Mouse (Mus musculus) intestine, embryonic 16.5 days (tissue): ENCODE measurements around the gene Tob1. TPM values are rescaled to one million over a fixed set of nuclear protein-coding genes. Genes with fewer than 3 reads are reported as not detected.

ENCODE experiments used
- ATAC-seq: fragments of 200-750 bp; cut with Nextera tagmentation; 2 replicates; pipeline ENCODE4 v1.8.0; 2017; ENCODE audit warnings: moderate TSS enrichment, moderate library complexity
- H3K27ac ChIP-seq: fragments of 300-500 bp; sonication (generic); 2 replicates; pipeline ENCODE4 v1.5.1; 2014; ENCODE audit warnings: mild to moderate bottlenecking, low read length
- H3K27me3 ChIP-seq: fragments of 300-500 bp; sonication (generic); replicated peaks from 2 replicates; pipeline ENCODE4 v1.6.1; 2014; ENCODE audit warnings: low read length, control low read depth, mixed read lengths; ENCODE audit not compliant: control insufficient read depth, insufficient read depth
- H3K36me3 ChIP-seq: fragments of 300-500 bp; sonication (generic); 2 replicates; pipeline ENCODE4 v1.6.1; 2014; ENCODE audit warnings: low read length, control low read depth; ENCODE audit not compliant: control insufficient read depth, insufficient read depth
- H3K4me1 ChIP-seq: fragments of 300-500 bp; sonication (generic); 2 replicates; pipeline ENCODE4 v1.6.1; 2014; ENCODE audit warnings: low read length, control low read depth, mixed read lengths; ENCODE audit not compliant: control insufficient read depth, insufficient read depth
- H3K4me2 ChIP-seq: fragments of 300-500 bp; sonication (generic); 2 replicates; pipeline ENCODE4 v1.6.1; 2014; ENCODE audit warnings: low read depth, low read length, control low read depth
- H3K4me3 ChIP-seq: fragments of 300-500 bp; sonication (generic); 2 replicates; pipeline ENCODE4 v1.5.1; 2014; ENCODE audit warnings: mild to moderate bottlenecking, low read length
- H3K9ac ChIP-seq: fragments of 300-500 bp; sonication (generic); 2 replicates; pipeline ENCODE4 v1.6.1; 2014; ENCODE audit warnings: low read depth, low read length
- H3K9me3 ChIP-seq: fragments of 300-500 bp; sonication (generic); 2 replicates; pipeline ENCODE4 v1.6.1; 2016; ENCODE audit warnings: low read length, control low read depth; ENCODE audit not compliant: control insufficient read depth
- WGBS: fragments of 180-500 bp; shearing (Covaris S2); extraction: QIAGEN DNeasy Blood & Tissue Kit; methylation state at CpG from one replicate; pipeline ENCODE4 v1.1.7; 2014; 5-methylcytosine and 5-hydroxymethylcytosine counted together
- polyA plus RNA-seq: library from polyadenylated mRNA; unstranded; fragments of >200 nt; fragmentation: Nextera tagmentation; extraction: Ambion mirVana; gene quantifications from 2 replicates; pipeline ENCODE4 v1.2.1, GENCODE M21; 2015

Gene Tob1
- polyA plus RNA-seq, 1 experiment from 2014 or later: 39.8 TPM

- Histone ChIP-seq H3K9ac (peak overlapping the region; percentile 37; the same call in 1 of the 2 replicates), H3K27me3 (no peaks in the 10 kb centered on the region), H3K4me1 (peaks cover 10% of the 10 kb centered on the region; the same call in 1 of the 2 replicates), H3K9me3 (no peaks in the 10 kb centered on the region), H3K36me3 (no peaks in the 10 kb centered on the region), H3K4me3 (no peak overlapping the region), H3K27ac (no peak overlapping the region), H3K4me2 (no peak overlapping the region)
- 65% methylated on average over 19 of the region's 19 CpGs for WGBS
- no peak for ATAC-seq
Measured at GRCm38 (mm10) chr11:94231821-94232552, 20.7 kb downstream of the Tob1 start.

GRCm38 (mm10) chr11:94233405-94233804 is 22.2 kb downstream of the Tob1 start:
- Histone ChIP-seq H3K27me3 (no peaks in the 10 kb centered on the region), H3K4me1 (peaks cover 7% of the 10 kb centered on the region; the same call in 1 of the 2 replicates), H3K36me3 (no peaks in the 10 kb centered on the region), H3K4me2 (no peak overlapping the region), H3K9ac (no peak overlapping the region), H3K27ac (no peak overlapping the region), H3K4me3 (no peak overlapping the region), H3K9me3 (no peaks in the 10 kb centered on the region)
- no peak for ATAC-seq
- WGBS: 68% methylated on average over 6 of the region's 6 CpGs

GRCm38 (mm10) chr11:94234380-94234779 is 23.1 kb downstream of the Tob1 start:
- no peak overlapping the region for H3K4me2 ChIP-seq
- 86% methylated on average over 12 of the region's 12 CpGs for WGBS
- no peak overlapping the region for H3K27ac ChIP-seq
- H3K36me3 ChIP-seq: no peaks in the 10 kb centered on the region
- H3K9ac ChIP-seq: no peak overlapping the region
- no peak overlapping the region for H3K4me3 ChIP-seq
- no peaks in the 10 kb centered on the region for H3K9me3 ChIP-seq
- no peaks in the 10 kb centered on the region for H3K27me3 ChIP-seq
- ATAC-seq: no peak
- H3K4me1 ChIP-seq: peaks cover 6% of the 10 kb centered on the region; the same call in 1 of the 2 replicates

GRCm38 (mm10) chr11:94234857-94235256 is 23.6 kb downstream of the Tob1 start:
- no peak overlapping the region for H3K9ac ChIP-seq
- H3K27me3 ChIP-seq: no peaks in the 10 kb centered on the region
- H3K4me3 ChIP-seq: no peak overlapping the region
- no peaks in the 10 kb centered on the region for H3K9me3 ChIP-seq
- no peak overlapping the region for H3K27ac ChIP-seq
- no peak for ATAC-seq
- H3K36me3 ChIP-seq: no peaks in the 10 kb centered on the region
- H3K4me1 ChIP-seq: peaks cover 7% of the 10 kb centered on the region
- no peak overlapping the region for H3K4me2 ChIP-seq
- WGBS: 86% methylated on average over 8 of the region's 8 CpGs

- 22% methylated on average over 3 of the region's 3 CpGs for WGBS
- H3K9me3 ChIP-seq: no peaks in the 10 kb centered on the region
- H3K27ac ChIP-seq: no peak overlapping the region
- H3K4me2 ChIP-seq: no peak overlapping the region
- H3K27me3 ChIP-seq: no peaks in the 10 kb centered on the region
- H3K4me1 ChIP-seq: peaks cover 8% of the 10 kb centered on the region; the same call in 1 of the 2 replicates
- H3K4me3 ChIP-seq: no peak overlapping the region
- ATAC-seq: peak; percentile 90
- no peaks in the 10 kb centered on the region for H3K36me3 ChIP-seq
- H3K9ac ChIP-seq: peak overlapping the region; percentile 26; the same call in 1 of the 2 replicates
Measured at GRCm38 (mm10) chr11:94236074-94236473, 24.8 kb downstream of the Tob1 start.

- Histone ChIP-seq H3K9ac (no peak overlapping the region), H3K27me3 (no peaks in the 10 kb centered on the region), H3K9me3 (no peaks in the 10 kb centered on the region), H3K36me3 (no peaks in the 10 kb centered on the region), H3K4me3 (no peak overlapping the region), H3K4me2 (no peak overlapping the region), H3K4me1 (peaks cover 20% of the 10 kb centered on the region), H3K27ac (no peak overlapping the region)
- whole genome bisulfite sequencing: 93% methylated on average over 8 of the region's 8 CpGs
- no peak for ATAC-seq
Measured at GRCm38 (mm10) chr11:94238786-94239185, 27.5 kb downstream of the Tob1 start.

- 0 out of 2 replicates have a peak overlapping the region, but pooled peaks have one; percentile 31 for H3K9ac ChIP-seq
Measured at GRCm38 (mm10) chr11:94239706-94240105, 28.5 kb downstream of the Tob1 start.

GRCm38 (mm10) chr11:94242760-94243421 is 31.6 kb downstream of the Tob1 start:
- peak overlapping the region; percentile 33 for H3K27ac ChIP-seq
- H3K4me2 ChIP-seq: peak overlapping the region; percentile 65
- no peaks in the 10 kb centered on the region for H3K9me3 ChIP-seq
- peak overlapping the region; percentile 28 for H3K4me3 ChIP-seq
- ATAC-seq: peak; percentile 49
- no peaks in the 10 kb centered on the region for H3K27me3 ChIP-seq
- H3K9ac ChIP-seq: peak overlapping the region; percentile 65
- peaks cover 39% of the 10 kb centered on the region for H3K4me1 ChIP-seq
- WGBS: 6% methylated on average over 29 of the region's 29 CpGs
- H3K36me3 ChIP-seq: no peaks in the 10 kb centered on the region

More at GRCm38 (mm10) chr11:94239706-94240105, 28.5 kb downstream of the Tob1 start:
- H3K4me2 ChIP-seq: no peak overlapping the region
- no peak overlapping the region for H3K4me3 ChIP-seq
- no peak for ATAC-seq
- no peak overlapping the region for H3K27ac ChIP-seq
- H3K36me3 ChIP-seq: no peaks in the 10 kb centered on the region
- peaks cover 20% of the 10 kb centered on the region for H3K4me1 ChIP-seq
- no peaks in the 10 kb centered on the region for H3K27me3 ChIP-seq
- 43% methylated on average over 9 of the region's 9 CpGs for WGBS
- H3K9me3 ChIP-seq: no peaks in the 10 kb centered on the region

- ATAC-seq: peak; percentile 10; the same call in 1 of the 2 replicates
- WGBS: 42% methylated on average over 15 of the region's 15 CpGs
- H3K4me3 ChIP-seq: peak overlapping the region; percentile 28; the same call in 1 of the 2 replicates
Measured at GRCm38 (mm10) chr11:94243422-94244180, 32.3 kb downstream of the Tob1 start.

More at GRCm38 (mm10) chr11:94243422-94244180, 32.3 kb downstream of the Tob1 start:
- Histone ChIP-seq H3K4me1 (peaks cover 39% of the 10 kb centered on the region), H3K9me3 (no peaks in the 10 kb centered on the region), H3K36me3 (no peaks in the 10 kb centered on the region), H3K27me3 (no peaks in the 10 kb centered on the region), H3K4me2 (peak overlapping the region; percentile 65), H3K27ac (peak overlapping the region; percentile 29; the same call in 1 of the 2 replicates), H3K9ac (no peak overlapping the region)
